Mouse (Mus musculus) right cerebral cortex, postnatal 25 days (tissue): ENCODE data around the gene Pter.
A peak's percentile ranks its signal among the peaks of the same experiment; 100 is the strongest.

Experiments used
- DNase-seq: peaks from one replicate; pipeline ENCODE4 v3.0.0; 2022

Gene Pter

DNA sequence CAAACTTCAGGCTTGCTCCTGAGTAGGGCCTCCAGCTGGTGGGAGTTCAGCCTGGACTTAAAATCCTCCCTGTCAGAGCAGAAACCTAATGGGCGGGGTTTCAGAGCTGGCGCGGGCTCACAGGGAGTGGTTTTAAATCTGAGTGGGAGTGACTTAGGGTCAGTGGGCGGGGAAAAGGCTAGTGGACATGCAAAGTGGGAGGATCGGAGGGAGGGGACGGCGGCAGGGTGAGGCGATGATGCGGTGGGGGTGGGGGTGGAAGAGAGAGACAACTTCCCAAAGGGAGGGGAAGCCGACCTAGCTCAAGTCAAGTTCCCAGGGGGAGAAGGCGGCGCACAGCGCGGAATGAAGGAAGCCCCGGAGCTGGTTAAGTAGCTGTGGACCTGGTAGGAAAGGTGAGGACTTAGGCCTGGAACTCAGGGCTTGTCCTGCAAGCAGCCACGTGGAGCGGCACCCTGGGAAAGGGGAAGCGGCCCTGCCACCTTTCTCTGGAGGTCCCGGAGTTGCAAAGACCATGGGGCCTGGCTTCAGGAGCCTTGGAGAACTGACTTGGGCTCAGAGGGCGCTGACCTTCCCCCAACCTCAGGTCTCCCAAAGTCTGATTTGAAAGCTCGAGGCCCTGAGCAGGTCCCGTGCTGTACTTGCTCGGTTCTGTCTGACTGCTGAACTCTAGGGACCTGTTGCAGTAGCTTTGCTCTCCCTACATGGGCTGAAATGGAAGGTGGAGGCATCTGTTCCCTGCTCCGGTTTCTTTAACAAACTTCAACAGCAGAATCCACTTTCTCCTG lies at the start of gene Pter:
TSS of gene Pter (plus strand) at position 238 of the 788 bp plus-strand sequence.
- peak; percentile 28 for DNase-seq

- DNase-seq, result no peak
Measured at GRCm38 (mm10) chr2:12874232-12874631, 49.6 kb upstream of the Pter start.

GRCm38 (mm10) chr2:12879492-12879891 lies 44.3 kb upstream of the Pter start:
- no peak for DNase-seq

DNA sequence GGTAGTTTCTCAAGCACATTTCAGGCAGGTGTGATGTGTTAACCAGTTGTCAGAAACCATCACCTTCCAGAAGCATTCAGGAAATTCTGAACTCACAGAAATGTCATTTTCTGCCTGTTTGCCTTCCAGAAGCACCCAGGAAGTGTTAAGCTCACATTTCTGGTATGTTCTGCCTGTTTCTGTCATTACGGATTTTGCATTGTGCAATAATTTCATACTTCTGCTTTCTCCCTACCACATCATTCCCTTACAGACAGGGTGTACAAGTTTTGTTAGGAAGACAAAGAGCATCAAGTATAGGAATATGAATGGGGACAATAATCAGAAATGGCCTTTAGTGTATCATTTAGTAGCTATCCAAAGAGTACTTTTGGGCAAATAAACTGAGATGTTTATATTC lies 42.8 kb upstream of the Pter start:
- no peak for DNase-seq

DNA sequence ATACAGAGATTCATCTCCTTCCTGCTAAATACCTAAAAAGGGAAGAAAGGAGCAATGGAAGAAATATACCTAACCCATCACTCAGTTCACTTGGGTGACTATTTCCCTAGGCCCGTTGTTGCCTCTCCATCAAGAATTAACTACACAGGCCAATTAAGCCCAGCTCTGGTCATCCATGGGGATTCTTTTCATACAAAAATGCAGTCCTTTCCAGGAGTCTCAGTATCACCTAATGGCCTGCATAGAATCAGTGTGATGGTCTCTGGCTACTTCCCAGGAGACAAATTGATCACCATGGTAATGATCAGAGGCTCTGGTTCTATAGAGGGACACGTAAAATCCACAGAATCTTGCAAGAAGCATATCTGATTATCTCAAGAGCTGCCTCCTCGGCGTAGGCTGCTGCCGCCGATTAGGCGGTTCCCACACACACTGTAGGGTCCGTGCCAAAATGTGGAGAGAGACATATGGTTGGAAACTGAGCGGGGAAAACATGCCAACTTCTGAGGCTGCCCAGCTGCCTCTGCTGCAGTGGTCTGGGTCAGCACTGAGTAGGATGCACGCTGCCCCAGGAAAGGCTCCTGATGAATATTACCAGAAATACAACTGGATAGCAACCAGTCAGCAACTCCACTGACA lies 40.4 kb upstream of the Pter start:
- peak; percentile 68 for DNase-seq

DNA sequence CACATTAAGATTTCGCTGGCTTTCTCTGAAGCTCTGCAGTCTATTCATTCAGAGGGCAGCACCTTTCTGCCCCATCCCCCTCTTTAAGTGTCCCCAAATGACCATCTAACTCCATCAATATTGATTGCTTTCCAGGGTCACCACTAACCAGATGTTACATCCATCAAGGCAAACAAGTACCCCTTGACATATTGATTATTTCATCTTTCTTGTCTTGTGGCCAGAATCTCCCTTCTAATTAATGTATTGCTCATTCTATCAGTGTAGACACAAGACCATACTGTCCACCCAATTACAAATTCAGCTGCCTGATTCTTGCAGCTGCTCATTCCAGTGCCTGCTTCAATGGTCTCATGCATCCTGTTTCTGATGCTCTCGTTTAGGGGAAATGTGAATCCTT lies 36.8 kb upstream of the Pter start:
- DNase-seq, result no peak

- no peak for DNase-seq
Measured at GRCm38 (mm10) chr2:12905786-12906185, 18.1 kb upstream of the Pter start.

DNA sequence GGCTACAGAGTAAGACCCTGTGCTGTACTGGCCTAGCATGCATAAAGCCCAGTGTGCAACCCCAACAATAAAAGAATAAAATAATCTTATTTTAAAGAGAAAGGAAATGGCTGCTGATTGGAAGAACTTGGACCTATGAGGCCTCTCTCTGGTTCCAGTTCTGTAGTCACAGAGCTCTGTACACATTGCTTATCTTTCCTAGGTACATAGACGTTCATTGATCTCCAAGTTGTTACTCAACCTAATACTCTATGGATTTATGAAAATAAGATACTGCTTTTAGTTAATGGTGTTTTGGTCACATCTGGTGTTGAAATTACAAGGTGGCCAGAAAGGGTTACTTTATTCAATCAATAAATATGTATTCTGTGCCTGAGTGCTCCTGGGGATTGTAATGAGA lies 1.8 kb downstream of the Pter start:
- no peak for DNase-seq

DNA sequence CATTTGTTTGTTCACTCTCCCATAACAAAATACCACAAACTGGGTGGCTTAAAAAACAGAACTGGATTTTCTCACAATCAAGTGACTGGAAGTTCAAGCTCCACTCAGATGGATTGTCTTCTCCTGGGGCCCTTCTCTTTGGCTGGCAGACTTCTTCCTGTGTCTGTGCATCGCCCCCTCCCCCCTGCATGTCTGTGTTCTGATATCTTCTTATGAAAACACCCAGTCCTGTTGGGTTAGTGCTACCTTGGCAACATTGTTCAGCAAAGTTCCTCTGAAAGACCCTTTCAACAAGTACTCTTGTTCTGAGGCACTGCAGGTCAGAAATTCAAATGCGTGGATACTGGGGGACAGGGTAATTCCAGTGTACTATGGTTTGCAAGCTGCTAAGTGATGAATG lies 6.5 kb downstream of the Pter start:
- no peak for DNase-seq

GRCm38 (mm10) chr2:12933905-12934304 lies 10.1 kb downstream of the Pter start:
- no peak for DNase-seq

- DNase-seq, result no peak
Measured at GRCm38 (mm10) chr2:12935286-12935685, 11.4 kb downstream of the Pter start.

DNA sequence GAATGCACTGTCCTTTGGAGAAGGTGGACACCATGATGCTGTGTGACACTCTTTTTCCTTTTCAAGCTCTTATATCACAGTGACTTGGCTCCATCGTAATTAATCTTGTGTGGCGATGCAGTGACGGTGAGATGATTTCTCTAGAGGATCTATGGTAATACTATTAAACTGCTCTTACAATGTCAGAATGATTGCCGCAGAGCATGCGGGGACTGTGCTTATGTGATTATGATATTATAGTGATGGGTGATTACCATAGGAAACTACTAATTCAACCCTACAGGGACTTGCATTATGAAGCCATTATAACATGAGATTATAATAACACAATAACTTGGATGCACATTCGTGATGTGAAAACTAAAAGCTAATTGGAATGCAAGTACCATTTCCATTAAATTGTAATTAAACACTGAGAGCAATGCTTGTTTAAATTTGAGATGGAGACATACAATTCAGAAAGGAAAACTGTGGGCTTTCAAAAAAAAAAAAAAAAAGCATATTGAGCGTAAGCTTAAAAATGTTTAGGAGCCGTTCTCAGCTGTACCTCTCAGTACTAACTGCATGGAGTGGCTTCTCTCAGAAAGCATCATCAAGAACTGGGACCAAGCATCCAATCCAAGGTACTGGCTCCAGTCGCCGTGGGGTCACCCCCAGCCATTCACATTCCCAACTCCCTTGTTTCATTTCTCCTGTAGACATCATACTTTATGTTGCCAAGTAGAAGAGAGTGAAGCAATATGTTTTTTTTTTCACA lies 13.8 kb downstream of the Pter start:
- no peak for DNase-seq

GRCm38 (mm10) chr2:12938641-12939040 lies 14.8 kb downstream of the Pter start:
- DNase-seq, result no peak

GRCm38 (mm10) chr2:12956703-12957424 lies 33.0 kb downstream of the Pter start:
- DNase-seq, result no peak

- no peak for DNase-seq
Measured at GRCm38 (mm10) chr2:12970049-12970724, 46.3 kb downstream of the Pter start.

DNA sequence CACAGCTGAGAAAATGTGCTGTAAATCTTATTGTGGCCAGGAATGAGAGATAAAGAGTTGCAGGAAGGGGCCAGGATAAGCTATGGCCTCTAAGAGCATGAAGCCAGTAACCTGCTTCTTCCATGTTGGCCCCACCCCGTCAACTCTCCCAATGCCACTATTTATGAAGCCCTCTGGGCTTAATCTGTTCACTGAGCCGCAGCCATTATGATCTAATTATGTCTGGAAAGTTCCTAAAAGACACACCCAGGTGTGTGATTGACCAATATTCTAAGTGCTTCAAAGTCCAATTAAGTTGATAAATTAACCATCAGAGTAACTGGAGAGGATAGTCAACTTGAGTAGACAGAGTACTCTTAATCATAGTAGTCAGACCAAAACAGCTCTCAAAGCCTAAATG lies 49.9 kb downstream of the Pter start:
- no peak for DNase-seq

DNA sequence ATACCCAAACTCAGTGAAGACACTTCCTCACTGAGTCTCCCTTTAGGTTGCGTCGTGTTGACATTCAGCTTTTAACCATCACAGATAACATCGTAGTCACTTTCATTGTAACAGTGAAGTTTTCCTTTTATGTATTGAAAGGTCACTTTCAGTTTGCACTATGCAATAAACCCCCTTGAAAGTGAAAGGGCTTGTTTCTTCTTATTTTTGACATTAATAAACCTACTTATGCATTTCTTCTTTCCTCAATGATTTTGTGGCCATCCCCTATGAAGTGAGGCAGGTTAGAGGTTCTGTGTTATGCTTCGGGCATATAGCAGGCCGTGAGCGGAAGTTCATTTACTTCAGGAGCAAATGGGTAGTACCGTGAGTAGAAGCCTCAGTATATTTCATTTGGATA lies 53.5 kb downstream of the Pter start:
- no peak for DNase-seq

DNA sequence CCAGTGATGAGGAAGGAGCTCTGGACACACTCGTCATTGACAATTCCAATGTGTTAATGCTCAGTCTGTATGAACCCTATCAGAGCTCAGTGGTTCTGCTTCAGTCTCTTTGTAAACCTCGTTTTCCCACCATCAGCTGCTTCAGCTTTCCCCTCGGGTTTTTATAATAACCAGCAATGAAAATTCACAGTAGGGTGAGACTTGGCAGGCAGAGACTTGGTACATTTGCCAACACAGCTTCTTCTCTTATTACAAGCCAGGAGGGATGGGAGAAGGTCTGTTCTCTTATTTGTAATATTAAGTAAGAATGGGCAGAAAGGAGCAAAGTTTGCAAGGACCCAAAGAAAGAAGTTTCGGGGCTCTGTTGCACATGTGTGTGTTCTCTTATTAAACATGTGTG lies 54.9 kb downstream of the Pter start:
- DNase-seq, result no peak

GRCm38 (mm10) chr2:12984901-12985732 lies 61.3 kb downstream of the Pter start:
- no peak for DNase-seq

- DNase-seq, result no peak
Measured at GRCm38 (mm10) chr2:13000026-13000425, 76.2 kb downstream of the Pter start.

DNA sequence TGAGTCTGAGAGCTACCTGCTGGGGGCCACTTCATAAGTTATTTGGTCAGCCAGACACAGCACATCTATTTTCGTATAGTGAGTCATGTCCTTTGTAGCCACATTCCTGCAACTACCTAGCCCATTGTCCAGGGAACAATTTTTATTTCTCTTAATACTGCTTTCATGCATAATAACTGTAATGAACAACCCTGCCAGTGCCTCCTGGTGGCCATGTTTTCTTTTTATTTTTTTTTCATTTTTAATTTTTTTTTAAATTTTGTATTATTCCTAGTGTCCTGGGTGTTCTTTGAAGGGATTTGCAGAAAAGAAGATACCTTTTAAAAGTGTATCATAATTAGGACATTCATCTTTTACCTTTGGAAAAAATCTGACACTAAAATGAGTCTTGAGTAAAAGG lies 84.6 kb downstream of the Pter start:
- no peak for DNase-seq
